Mouse (Mus musculus) c-Kit-positive CD71-positive TER-119-negative erythroid progenitor cells, embryonic 14.5 days (primary cell): ENCODE results near the gene Acap1.
"Not testable (repeated sequence)": the region's sequence is repeated elsewhere in the genome, so short reads cannot be mapped to it uniquely, and the experiment has no call there.

ENCODE experiments used
- DNase-seq: peaks from one replicate; pipeline ENCODE4 v3.0.0-alpha.2; 2013; ENCODE audit warnings: low read depth

Gene Acap1

GRCm38 (mm10) chr11:69921114-69922011 is 26.0 kb upstream of the Acap1 start, which contains the start of gene Eif5a:
TSS of gene Eif5a (minus strand) at chr11:69921958.
- DNase-seq, result peak; percentile 99

- DNase-seq, result no peak
Measured at GRCm38 (mm10) chr11:69920266-69921031, 25.1 kb upstream of the Acap1 start.

- DNase-seq, result peak; percentile 92
Measured at GRCm38 (mm10) chr11:69919661-69920265, 24.4 kb upstream of the Acap1 start.

- DNase-seq, result no peak
Measured at GRCm38 (mm10) chr11:69919053-69919452, 23.7 kb upstream of the Acap1 start.

GRCm38 (mm10) chr11:69918118-69918517 is 22.8 kb upstream of the Acap1 start:
- no peak for DNase-seq

- no peak for DNase-seq
Measured at GRCm38 (mm10) chr11:69917379-69917948, 22.1 kb upstream of the Acap1 start.

- not testable (repeated sequence) for DNase-seq
Measured at GRCm38 (mm10) chr11:69916652-69917378, 21.5 kb upstream of the Acap1 start.

GRCm38 (mm10) chr11:69915667-69916627 is 20.6 kb upstream of the Acap1 start:
- DNase-seq, result peak; percentile 80

- no peak for DNase-seq
Measured at GRCm38 (mm10) chr11:69914917-69915430, 19.6 kb upstream of the Acap1 start.

GRCm38 (mm10) chr11:69914372-69914764 is 19.0 kb upstream of the Acap1 start:
- peak; percentile 70 for DNase-seq

- DNase-seq, result peak; percentile 94
Measured at GRCm38 (mm10) chr11:69913554-69914371, 18.4 kb upstream of the Acap1 start, which contains the start of gene Gps2. TSS of gene Gps2 (plus strand) at chr11:69913888.

- no peak for DNase-seq
Measured at GRCm38 (mm10) chr11:69912716-69913530, 17.6 kb upstream of the Acap1 start.

GRCm38 (mm10) chr11:69911701-69912100 is 16.4 kb upstream of the Acap1 start:
- no peak for DNase-seq

- DNase-seq, result no peak
Measured at GRCm38 (mm10) chr11:69910781-69911560, 15.6 kb upstream of the Acap1 start.

- DNase-seq, result no peak
Measured at GRCm38 (mm10) chr11:69910177-69910576, 14.8 kb upstream of the Acap1 start.

- no peak for DNase-seq
Measured at GRCm38 (mm10) chr11:69909174-69909573, 13.8 kb upstream of the Acap1 start.

GRCm38 (mm10) chr11:69908645-69909044 is 13.3 kb upstream of the Acap1 start:
- DNase-seq, result no peak
